16 mouse cellular contexts compared by ENCODE assay signal in genomic region chr19:26892861-26893260, GRCm38 (mm10). TPM values are rescaled to one million over a fixed set of nuclear protein-coding genes. Genes with fewer than 3 reads are reported as not detected.
DNase-seq lines count a peak whose midpoint lies in the region.
"Had no signal": no experiment of that assay in that cellular context is flagged by ENCODE, and none has a peak within 500 bp of the region (broad histone marks: within the 10 kb centered on the region; RNA-seq: fewer than 3 reads in every experiment).

No protein-coding gene starts in this region.

- H3K36me3 ChIP-seq in heart, embryonic 10.5 days = no peaks in the 10 kb centered on the region
- H3K36me3 ChIP-seq: hindbrain, embryonic 15.5 days; liver, embryonic 15.5 days; midbrain, embryonic 12.5 days; neural tube, embryonic 12.5 days; stomach, embryonic 15.5 days had no signal

- DNase-seq in heart, adult 8-10 months (ENCODE audit: low spot score) = peak; percentile 6
- DNase-seq in heart, embryonic 10.5 days (ENCODE audit: low spot score) = no peak
- DNase-seq in right cerebral cortex, adult 18-20 months = peak; percentile 28
- no peak for DNase-seq in right cerebral cortex, postnatal 25 days
- DNase-seq in cerebellum, postnatal 14 days = peak; percentile 17 to 29
- peak; percentile 53 for DNase-seq in heart, postnatal 4 days
- no peak for DNase-seq in ovary, postnatal 36 days (ENCODE audit: low spot score)
- DNase-seq: kidney, postnatal 10 days; left cerebral cortex, postnatal 4 days had no signal

- WGBS in heart, embryonic 10.5 days = 33% methylated on average over 5 of the region's 5 CpGs

- no peak overlapping the region for H3K4me3 ChIP-seq in heart, embryonic 10.5 days
- H3K4me3 ChIP-seq: hindbrain, embryonic 15.5 days; liver, embryonic 15.5 days; midbrain, embryonic 12.5 days; neural tube, embryonic 12.5 days; stomach, embryonic 15.5 days had no signal

- no peaks in the 10 kb centered on the region for H3K9me3 ChIP-seq in heart, embryonic 10.5 days
- H3K9me3 ChIP-seq: hindbrain, embryonic 15.5 days; liver, embryonic 15.5 days; midbrain, embryonic 12.5 days; neural tube, embryonic 12.5 days; stomach, embryonic 15.5 days had no signal

- H3K27ac ChIP-seq in heart, embryonic 10.5 days = no peak overlapping the region
- H3K27ac ChIP-seq: hindbrain, embryonic 15.5 days; liver, embryonic 15.5 days; midbrain, embryonic 12.5 days; neural tube, embryonic 12.5 days; stomach, embryonic 15.5 days had no signal

- peaks cover 5% of the 10 kb centered on the region; the same call in 1 of the 2 replicates for H3K4me1 ChIP-seq in heart, embryonic 10.5 days
- H3K4me1 ChIP-seq: liver, embryonic 15.5 days; neural tube, embryonic 12.5 days had no signal

- H3K27me3 ChIP-seq in heart, embryonic 10.5 days (ENCODE audit: insufficient read depth, poor library complexity, severe bottlenecking) = no peaks in the 10 kb centered on the region
- H3K27me3 ChIP-seq: hindbrain, embryonic 15.5 days; liver, embryonic 15.5 days; midbrain, embryonic 12.5 days; neural tube, embryonic 12.5 days; stomach, embryonic 15.5 days had no signal

RNA-seq across cellular contexts. Expression of gene Gm815, which starts 7.2 kb away (rescaled TPM):
- not detected for total RNA-seq in heart, adult 8-10 months (2022)
- not detected in 2 replicates for polyA plus RNA-seq in heart, embryonic 10.5 days (2016; fragmentation: Nextera tagmentation; extraction: Ambion mirVana)
- total RNA-seq in heart, postnatal 4 days (2021) = not detected
- total RNA-seq: ES-E14; left cerebral cortex, postnatal 4 days had no signal
- polyA plus RNA-seq: embryonic facial prominence, embryonic 14.5 days; hindbrain, embryonic 15.5 days; liver, embryonic 15.5 days; midbrain, embryonic 12.5 days; neural tube, embryonic 12.5 days; stomach, embryonic 15.5 days had no signal

Comparison
In these comparisons a context has a peak if more than half of its experiments do, and no peak if none do; other contexts are left out.
1. DNase-seq: peak in heart, adult 8-10 months (single experiment), right cerebral cortex, adult 18-20 months (single experiment), cerebellum, postnatal 14 days (2 of 2) and heart, postnatal 4 days (single experiment); none in heart, embryonic 10.5 days (single experiment), right cerebral cortex, postnatal 25 days (single experiment) and ovary, postnatal 36 days (single experiment).